Mouse (Mus musculus): ENCODE measurements around the gene Hoxa3.

DNA sequence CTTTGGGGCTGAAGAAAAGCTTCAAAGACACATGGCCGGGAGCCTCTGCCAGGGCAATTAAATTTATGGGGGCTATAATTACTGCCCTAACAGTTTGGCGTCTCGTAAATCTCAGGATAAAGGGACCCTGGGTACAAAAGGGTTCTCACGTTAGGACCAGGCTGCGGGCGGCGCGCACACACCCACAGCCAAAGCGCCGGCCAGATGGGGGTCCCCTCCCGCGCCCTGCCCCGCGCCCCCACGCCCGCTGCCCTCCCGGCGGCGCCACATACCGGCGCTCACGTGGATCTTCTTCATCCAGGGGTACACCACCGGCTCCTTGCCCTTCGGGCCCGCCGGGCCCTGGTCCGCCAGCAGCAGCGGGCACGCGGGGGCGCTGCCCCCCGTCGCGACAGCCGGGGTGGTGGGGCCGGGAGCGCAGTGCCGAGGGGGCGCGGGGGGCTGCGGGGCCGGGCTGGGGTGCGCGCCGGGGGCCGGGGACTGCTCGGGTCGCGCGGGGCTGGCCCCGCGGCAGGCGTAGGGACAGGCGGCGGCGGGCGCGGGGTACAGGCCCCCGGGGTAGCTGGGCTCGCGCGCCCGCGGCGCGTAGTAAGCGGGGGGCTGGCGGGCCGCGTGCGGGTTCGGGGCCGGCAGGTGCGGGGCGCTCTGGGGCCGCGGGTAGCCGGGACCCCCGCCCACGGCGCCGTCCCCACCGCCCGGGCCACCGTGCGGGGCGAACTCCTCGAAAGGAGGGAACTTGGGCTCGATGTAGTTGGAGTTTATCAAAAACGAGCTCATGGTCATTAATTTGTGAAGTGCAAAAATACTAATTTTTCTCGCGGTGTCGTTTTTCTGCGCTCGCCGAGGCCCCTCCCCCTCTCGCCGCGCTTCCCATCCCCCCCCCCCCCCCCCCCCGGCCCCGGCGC lies 22.0 kb downstream of the Hoxa3 start, which contains the start of gene Hoxa4:
- no peak for TF ChIP-seq POLR2A (IDR thresholded peaks at IDR 0.05; ENCODE audit: control insufficient read depth, extremely low read depth, insufficient read depth, low read length, poor library complexity)
- no peak for TF ChIP-seq CTCF (IDR thresholded peaks at IDR 0.05; ENCODE audit: borderline replicate concordance, control insufficient read depth, extremely low read depth, insufficient read depth, low read length, poor library complexity)
